Comparison of ENCODE assay signal across 8 mouse cellular contexts in genomic region chr10:24797246-24797645, GRCm38 (mm10). TPM values are rescaled to one million over a fixed set of nuclear protein-coding genes. Genes with fewer than 3 reads are reported as not detected.
DNase-seq lines count a peak whose midpoint lies in the region; ATAC-seq lines count a peak whose summit lies in the region.

No protein-coding gene starts in this region.

- H3K9me3 ChIP-seq in forebrain, embryonic 14.5 days (replicated peaks; ENCODE audit: control insufficient read depth, low read length) = no peaks in the 10 kb centered on the region

- no peak overlapping the region for H3K4me2 ChIP-seq in forebrain, embryonic 14.5 days (ENCODE audit: low read length)

- no peaks in the 10 kb centered on the region for H3K27me3 ChIP-seq in forebrain, embryonic 14.5 days (replicated peaks; ENCODE audit: control insufficient read depth, insufficient read depth, low read length)

- no peak overlapping the region for H3K4me3 ChIP-seq in forebrain, embryonic 14.5 days (ENCODE audit: low read depth, low read length)

- peak; percentile 18 to 81 for DNase-seq in adrenal gland, adult (ENCODE audit: inconsistent age in 2 of 2, low spot score in 1 of 2)
- DNase-seq in adrenal gland, adult 8-10 months = no peak
- DNase-seq in CD4-positive, CD25-positive, alpha-beta regulatory T cell, adult 2 months (ENCODE audit: low read depth, low spot score) = peak; percentile 86
- DNase-seq in brain, adult 2 months (ENCODE audit: low read depth, low spot score) = peak; percentile 70
- DNase-seq in forebrain, embryonic 14.5 days (ENCODE audit: low spot score) = peak; percentile 60
- DNase-seq in kidney, postnatal 4 days = peak; percentile 86 to 88
- peak; percentile 32 for DNase-seq in lung, postnatal 25 days (ENCODE audit: low spot score)
- DNase-seq in spleen, adult 12 weeks (ENCODE audit: low spot score) = peak; percentile 55

- no peak for ATAC-seq in forebrain, embryonic 14.5 days

- no peaks in the 10 kb centered on the region for H3K36me3 ChIP-seq in forebrain, embryonic 14.5 days (ENCODE audit: control insufficient read depth, insufficient read depth, low read length)

- WGBS in forebrain, embryonic 14.5 days = 49% methylated on average over 5 of the region's 5 CpGs

- no peak overlapping the region for H3K27ac ChIP-seq in forebrain, embryonic 14.5 days (ENCODE audit: low read depth, low read length)

- no peaks in the 10 kb centered on the region for H3K4me1 ChIP-seq in forebrain, embryonic 14.5 days (ENCODE audit: control insufficient read depth, insufficient read depth, low read length)

- no peak overlapping the region for H3K9ac ChIP-seq in forebrain, embryonic 14.5 days (ENCODE audit: low read length)

RNA-seq across cellular contexts. Expression of gene Enpp3, which starts 45.4 kb away (rescaled TPM):
- 1 to 10 TPM; 2.3 to 3.2 (median 2.4) TPM for total RNA-seq in adrenal gland, adult 8-10 months (2022)
- 2.0 and 3.2 TPM in 2 replicates for polyA plus RNA-seq in forebrain, embryonic 14.5 days (2014; fragmentation: Nextera tagmentation; extraction: Ambion mirVana)
